Mouse (Mus musculus): ENCODE results near the gene Cdk6. TPM values are rescaled to one million over a fixed set of nuclear protein-coding genes. Genes with fewer than 3 reads are reported as not detected.
"Not testable (repeated sequence)": the region's sequence is repeated elsewhere in the genome, so short reads cannot be mapped to it uniquely, and the experiment has no call there.

Gene Cdk6
- polyA plus RNA-seq, 1 experiment from 2014 or later = 16.0 TPM

DNA sequence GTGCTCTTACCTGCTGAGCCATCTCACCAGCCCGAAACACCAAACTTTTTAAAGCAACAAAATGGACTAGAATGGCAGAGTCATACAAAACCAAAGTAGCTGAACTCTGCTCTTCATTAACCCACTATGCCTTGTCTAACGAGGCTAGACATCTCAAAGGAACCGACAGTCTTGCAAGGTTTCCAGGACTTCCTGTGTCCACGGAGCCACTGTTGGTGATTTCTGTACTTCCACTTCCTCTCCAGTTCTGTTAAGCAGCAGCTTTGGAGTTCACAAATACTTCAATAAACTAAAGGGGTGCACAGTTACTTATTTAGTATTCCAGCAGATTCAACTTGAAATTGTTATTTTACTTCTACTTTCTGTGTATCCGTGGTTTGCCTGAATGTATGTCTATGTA lies 23.6 kb upstream of the Cdk6 start:
- H3K36me3 ChIP-seq (ENCODE audit: control insufficient read depth, insufficient read depth); H3K9me3 ChIP-seq (replicated peaks; ENCODE audit: control insufficient read depth, low read length); ATAC-seq (ENCODE audit: low read depth); H3K9ac ChIP-seq (ENCODE audit: low read depth, low read length); H3K4me3 ChIP-seq (ENCODE audit: low read depth, low read length); H3K4me2 ChIP-seq (ENCODE audit: low read depth, low read length); H3K27ac ChIP-seq (ENCODE audit: low read length); H3K4me1 ChIP-seq (ENCODE audit: control insufficient read depth, low read depth, low read length); H3K27me3 ChIP-seq (ENCODE audit: control insufficient read depth, insufficient read depth, low read depth, low read length): not testable (repeated sequence)
- 38% methylated on average over 5 of the region's 5 CpGs for WGBS (ENCODE audit: insufficient replicate concordance)

DNA sequence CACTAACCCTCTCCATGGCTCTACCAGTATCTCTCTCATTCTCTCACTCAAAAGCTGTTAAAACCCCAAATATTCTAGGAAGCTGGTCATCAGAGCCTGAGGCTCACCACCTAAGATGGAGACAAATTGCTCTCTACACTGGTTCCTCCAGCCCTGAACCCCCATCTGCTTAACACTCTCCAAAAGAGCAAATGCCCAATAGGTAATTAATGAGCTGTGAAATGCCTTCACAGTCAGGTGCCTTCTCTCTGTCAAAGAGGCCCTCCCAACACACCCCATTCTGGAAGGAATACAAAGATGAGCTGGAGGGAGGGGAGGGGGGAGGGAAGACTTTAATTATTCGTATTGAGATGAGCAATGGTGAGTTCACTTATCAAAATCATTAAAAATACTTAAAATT lies 21.1 kb upstream of the Cdk6 start:
- Histone ChIP-seq H3K4me3 (ENCODE audit: low read depth, low read length) (no peak overlapping the region), H3K27ac (ENCODE audit: low read length) (no peak overlapping the region)
- 36% methylated on average over 1 of the region's 1 CpGs for WGBS (ENCODE audit: insufficient replicate concordance)

DNA sequence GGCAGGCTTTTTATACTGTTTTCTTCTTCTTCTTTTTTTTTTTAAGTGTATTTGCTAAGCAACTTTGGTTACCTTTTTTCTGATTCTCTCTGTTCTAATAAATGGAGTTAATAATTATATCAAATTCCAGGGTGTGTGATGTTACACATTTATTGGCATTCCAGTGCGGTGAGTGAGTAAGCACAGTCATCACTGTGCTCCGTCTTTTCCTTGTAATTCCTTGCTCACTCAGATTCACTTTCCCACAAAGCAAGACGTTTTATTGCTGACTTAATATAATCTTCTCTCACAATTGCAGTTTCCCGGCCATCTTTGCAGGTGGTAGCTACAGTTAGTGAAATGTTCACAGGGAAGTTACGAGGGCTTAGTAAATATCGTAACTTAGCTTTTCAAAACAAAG lies 19.2 kb upstream of the Cdk6 start:
- Histone ChIP-seq H3K27ac (ENCODE audit: low read length) (no peak overlapping the region), H3K9ac (ENCODE audit: low read depth, low read length) (no peak overlapping the region), H3K4me2 (ENCODE audit: low read depth, low read length) (no peak overlapping the region), H3K4me1 (ENCODE audit: control insufficient read depth, low read depth, low read length) (no peaks in the 10 kb centered on the region), H3K4me3 (ENCODE audit: low read depth, low read length) (no peak overlapping the region), H3K27me3 (ENCODE audit: control insufficient read depth, insufficient read depth, low read depth, low read length) (no peaks in the 10 kb centered on the region), H3K36me3 (ENCODE audit: control insufficient read depth, insufficient read depth) (no peaks in the 10 kb centered on the region), H3K9me3 (replicated peaks; ENCODE audit: control insufficient read depth, low read length) (no peaks in the 10 kb centered on the region)
- 70% methylated on average over 6 of the region's 6 CpGs for WGBS (ENCODE audit: insufficient replicate concordance)
- no peak for ATAC-seq (ENCODE audit: low read depth)

More for the DNA sequence above, 21.1 kb upstream of the Cdk6 start:
- no peaks in the 10 kb centered on the region for H3K4me1 ChIP-seq (ENCODE audit: control insufficient read depth, low read depth, low read length)
- ATAC-seq (ENCODE audit: low read depth) = no peak
- no peaks in the 10 kb centered on the region for H3K36me3 ChIP-seq (ENCODE audit: control insufficient read depth, insufficient read depth)
- no peaks in the 10 kb centered on the region for H3K9me3 ChIP-seq (replicated peaks; ENCODE audit: control insufficient read depth, low read length)
- no peak overlapping the region for H3K4me2 ChIP-seq (ENCODE audit: low read depth, low read length)
- H3K27me3 ChIP-seq (ENCODE audit: control insufficient read depth, insufficient read depth, low read depth, low read length) = no peaks in the 10 kb centered on the region
- no peak overlapping the region for H3K9ac ChIP-seq (ENCODE audit: low read depth, low read length)

DNA sequence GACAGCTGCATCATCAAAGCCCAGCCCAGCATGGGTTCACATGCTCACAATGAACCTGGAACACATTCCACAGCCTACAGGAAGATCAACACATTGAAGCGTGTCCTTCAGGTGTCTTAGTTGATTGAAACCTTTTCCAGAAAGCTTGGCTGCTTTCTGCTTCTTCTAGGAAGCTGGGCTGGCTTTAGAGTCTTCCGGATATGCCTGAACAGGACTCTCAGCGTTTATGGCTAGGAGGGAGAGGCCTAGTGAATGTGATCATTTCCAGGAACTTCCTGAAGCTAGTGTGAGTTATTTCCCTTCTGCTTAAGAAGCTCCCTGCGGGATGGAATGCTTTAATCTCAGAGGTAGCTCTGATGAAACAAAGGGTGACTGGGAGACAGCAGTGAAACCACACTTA lies 17.2 kb upstream of the Cdk6 start:
- H3K4me3 ChIP-seq (ENCODE audit: low read depth, low read length) = no peak overlapping the region
- no peaks in the 10 kb centered on the region for H3K36me3 ChIP-seq (ENCODE audit: control insufficient read depth, insufficient read depth)
- H3K4me1 ChIP-seq (ENCODE audit: control insufficient read depth, low read depth, low read length) = no peaks in the 10 kb centered on the region
- H3K27me3 ChIP-seq (ENCODE audit: control insufficient read depth, insufficient read depth, low read depth, low read length) = no peaks in the 10 kb centered on the region
- no peaks in the 10 kb centered on the region for H3K9me3 ChIP-seq (replicated peaks; ENCODE audit: control insufficient read depth, low read length)
- no peak overlapping the region for H3K27ac ChIP-seq (ENCODE audit: low read length)
- WGBS (ENCODE audit: insufficient replicate concordance) = 52% methylated on average over 4 of the region's 4 CpGs
- no peak for ATAC-seq (ENCODE audit: low read depth)
- H3K4me2 ChIP-seq (ENCODE audit: low read depth, low read length) = no peak overlapping the region
- no peak overlapping the region for H3K9ac ChIP-seq (ENCODE audit: low read depth, low read length)

DNA sequence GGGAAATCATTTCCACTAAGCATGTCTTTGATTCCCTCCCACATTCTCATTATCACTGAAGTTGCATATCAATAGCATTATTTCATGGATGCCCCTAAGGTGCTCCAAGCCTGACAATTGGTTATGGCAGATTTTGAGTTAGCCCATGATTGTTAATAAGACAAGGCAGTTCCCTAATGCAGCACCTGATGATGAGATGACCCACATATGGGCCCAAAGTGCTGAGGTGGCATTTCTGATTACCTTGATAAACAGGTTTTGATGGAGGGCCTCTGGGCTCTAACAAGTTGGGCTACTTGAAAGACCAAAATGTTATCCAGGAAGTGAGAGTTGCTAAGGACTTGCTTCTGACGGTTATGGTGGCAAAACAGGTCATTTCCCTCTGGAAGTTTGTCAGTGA lies 11.9 kb upstream of the Cdk6 start:
- H3K36me3 ChIP-seq (ENCODE audit: control insufficient read depth, insufficient read depth) = no peaks in the 10 kb centered on the region
- no peak for ATAC-seq (ENCODE audit: low read depth)
- H3K4me1 ChIP-seq (ENCODE audit: control insufficient read depth, low read depth, low read length) = no peaks in the 10 kb centered on the region
- no peak overlapping the region for H3K4me2 ChIP-seq (ENCODE audit: low read depth, low read length)
- H3K4me3 ChIP-seq (ENCODE audit: low read depth, low read length) = no peak overlapping the region
- 56% methylated on average over 1 of the region's 1 CpGs for WGBS (ENCODE audit: insufficient replicate concordance)
- H3K9me3 ChIP-seq (replicated peaks; ENCODE audit: control insufficient read depth, low read length) = no peaks in the 10 kb centered on the region
- no peaks in the 10 kb centered on the region for H3K27me3 ChIP-seq (ENCODE audit: control insufficient read depth, insufficient read depth, low read depth, low read length)
- no peak overlapping the region for H3K9ac ChIP-seq (ENCODE audit: low read depth, low read length)
- H3K27ac ChIP-seq (ENCODE audit: low read length) = no peak overlapping the region

DNA sequence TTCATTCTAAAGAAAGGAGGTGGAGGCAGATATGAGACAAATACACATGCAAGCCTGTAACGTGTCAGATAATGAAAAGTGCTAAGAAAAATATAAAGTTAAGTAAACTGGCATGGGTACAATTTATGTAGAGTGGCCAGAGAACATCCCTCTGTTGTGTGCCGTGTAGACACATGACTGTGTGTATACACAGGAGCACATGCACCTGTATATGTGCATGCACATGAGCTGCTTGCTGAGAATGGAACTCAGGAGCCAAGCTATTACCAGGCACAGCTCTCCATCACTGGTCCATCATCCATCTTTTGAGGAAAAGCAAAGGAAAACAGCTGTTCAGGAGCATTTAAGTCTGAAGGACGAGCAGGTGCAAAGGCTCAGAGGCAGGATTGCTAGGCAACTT lies 10.4 kb upstream of the Cdk6 start:
- Histone ChIP-seq H3K4me3 (ENCODE audit: low read depth, low read length) (no peak overlapping the region), H3K27me3 (ENCODE audit: control insufficient read depth, insufficient read depth, low read depth, low read length) (no peaks in the 10 kb centered on the region), H3K4me2 (ENCODE audit: low read depth, low read length) (no peak overlapping the region), H3K4me1 (ENCODE audit: control insufficient read depth, low read depth, low read length) (no peaks in the 10 kb centered on the region), H3K9me3 (replicated peaks; ENCODE audit: control insufficient read depth, low read length) (no peaks in the 10 kb centered on the region), H3K27ac (ENCODE audit: low read length) (no peak overlapping the region), H3K9ac (ENCODE audit: low read depth, low read length) (no peak overlapping the region), H3K36me3 (ENCODE audit: control insufficient read depth, insufficient read depth) (no peaks in the 10 kb centered on the region)
- WGBS (ENCODE audit: insufficient replicate concordance) = 49% methylated on average over 3 of the region's 3 CpGs
- no peak for ATAC-seq (ENCODE audit: low read depth)

DNA sequence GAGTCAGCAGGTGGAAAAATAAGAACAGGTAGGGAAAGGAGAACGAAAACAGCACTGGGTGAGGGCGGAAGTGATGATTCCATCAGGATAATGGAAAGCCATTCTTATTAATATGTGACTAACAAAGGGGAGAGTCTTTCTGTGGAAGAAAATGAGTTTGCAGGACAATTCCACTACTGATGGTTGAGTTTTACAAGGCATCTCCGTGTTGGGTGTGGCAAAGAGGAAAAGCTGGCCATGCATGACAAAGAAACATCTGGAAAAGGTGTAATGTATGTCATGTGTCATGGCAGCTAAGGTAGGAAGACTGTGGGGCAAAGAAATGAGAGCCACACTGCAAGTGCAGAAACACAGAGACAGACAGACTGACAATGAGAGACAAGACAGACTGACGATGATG lies 8.3 kb upstream of the Cdk6 start:
- H3K4me2 ChIP-seq (ENCODE audit: low read depth, low read length); H3K9ac ChIP-seq (ENCODE audit: low read depth, low read length); H3K9me3 ChIP-seq (replicated peaks; ENCODE audit: control insufficient read depth, low read length); H3K27ac ChIP-seq (ENCODE audit: low read length); H3K36me3 ChIP-seq (ENCODE audit: control insufficient read depth, insufficient read depth); ATAC-seq (ENCODE audit: low read depth); H3K4me3 ChIP-seq (ENCODE audit: low read depth, low read length); H3K27me3 ChIP-seq (ENCODE audit: control insufficient read depth, insufficient read depth, low read depth, low read length); H3K4me1 ChIP-seq (ENCODE audit: control insufficient read depth, low read depth, low read length): not testable (repeated sequence)
- WGBS (ENCODE audit: insufficient replicate concordance) = 76% methylated on average over 4 of the region's 4 CpGs

DNA sequence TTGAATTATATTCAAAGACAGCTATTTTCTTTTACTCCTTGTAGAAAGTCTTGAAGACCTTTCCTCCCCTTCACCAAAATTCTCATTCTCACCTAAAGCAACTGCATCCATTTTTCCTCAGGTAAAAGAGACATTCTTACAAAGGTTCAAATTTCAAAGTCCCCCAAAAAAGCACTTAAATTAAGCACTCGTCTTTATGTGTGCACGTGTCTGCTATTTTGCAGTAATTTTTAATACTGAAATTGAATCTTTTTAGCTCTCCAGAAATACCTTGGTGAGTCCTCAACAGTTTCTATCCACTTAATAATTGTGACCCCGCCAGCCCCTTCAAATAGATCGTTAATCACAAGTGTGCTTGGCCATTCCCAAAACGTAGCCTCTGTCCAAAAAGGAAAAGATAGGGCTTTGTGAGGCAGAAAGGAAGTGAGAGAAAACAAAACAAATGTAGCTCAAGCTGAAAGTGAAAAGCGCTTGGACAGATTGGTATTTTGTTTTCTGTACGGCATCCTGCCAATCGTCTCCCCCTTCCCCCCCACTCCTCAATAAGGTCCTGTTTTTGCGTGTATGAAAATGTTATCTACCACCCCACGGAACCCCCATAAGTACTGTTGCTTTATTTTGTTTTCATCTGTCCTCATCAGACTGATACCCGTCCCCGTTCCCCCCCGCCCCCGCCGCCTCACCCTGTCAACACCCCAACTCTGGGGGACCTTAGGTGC lies 786 bp upstream of the Cdk6 start:
- H3K27me3 ChIP-seq (ENCODE audit: control insufficient read depth, insufficient read depth, low read depth, low read length); H3K36me3 ChIP-seq (ENCODE audit: control insufficient read depth, insufficient read depth); H3K27ac ChIP-seq (ENCODE audit: low read length); ATAC-seq (ENCODE audit: low read depth); H3K4me1 ChIP-seq (ENCODE audit: control insufficient read depth, low read depth, low read length); H3K9me3 ChIP-seq (replicated peaks; ENCODE audit: control insufficient read depth, low read length): not testable (repeated sequence)
- Histone ChIP-seq H3K4me2 (ENCODE audit: low read depth, low read length) (peak overlapping the region; percentile 91), H3K4me3 (ENCODE audit: low read depth, low read length) (peak overlapping the region; percentile 74), H3K9ac (ENCODE audit: low read depth, low read length) (peak overlapping the region; percentile 71)
- 1% methylated on average over 15 of the region's 15 CpGs for WGBS (ENCODE audit: insufficient replicate concordance)

DNA sequence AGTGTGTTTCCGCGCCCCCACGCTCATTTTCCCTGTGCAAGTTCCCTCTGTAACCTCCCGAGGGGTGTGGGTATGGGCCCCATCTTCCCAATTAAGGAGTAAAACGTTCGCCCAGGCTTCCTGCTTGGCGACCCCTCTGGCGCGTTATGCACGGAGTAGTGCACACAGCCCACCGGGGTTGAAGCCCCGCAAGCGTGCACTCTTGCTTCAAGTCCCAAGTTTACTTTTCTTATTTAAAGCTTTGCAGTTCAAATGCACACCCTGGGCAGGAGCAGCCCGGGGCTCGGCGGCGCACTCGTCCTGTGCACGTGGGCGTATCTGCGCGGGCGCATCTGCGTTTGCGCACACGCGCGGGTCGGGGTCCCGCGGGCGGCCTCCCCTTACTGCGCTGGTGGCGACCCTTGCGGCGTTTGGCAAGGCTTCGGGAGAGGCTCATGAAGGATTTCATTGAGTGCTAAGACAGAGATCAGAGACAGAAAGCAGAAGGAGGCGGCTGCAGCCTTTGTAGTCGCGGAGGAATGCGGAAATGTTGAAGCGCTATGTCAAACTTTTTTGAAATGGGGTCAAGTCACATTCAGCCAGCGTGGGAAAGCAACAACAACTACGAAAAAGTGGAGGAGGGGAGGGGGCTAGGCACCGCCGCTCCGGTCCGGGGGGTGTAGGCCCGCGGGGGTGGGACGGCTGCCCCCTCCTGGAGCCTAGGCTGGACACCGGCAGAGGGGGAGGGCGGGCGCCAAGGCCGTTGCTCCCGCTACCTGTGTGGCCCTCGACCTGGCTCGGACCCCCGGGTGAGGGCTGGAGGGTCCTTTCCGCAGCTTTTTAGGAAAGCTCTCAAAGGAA lies 866 bp downstream of the Cdk6 start:
- peak; percentile 14 for ATAC-seq (ENCODE audit: low read depth)
- Histone ChIP-seq H3K9ac (ENCODE audit: low read depth, low read length) (peak overlapping the region; percentile 71), H3K27me3 (ENCODE audit: control insufficient read depth, insufficient read depth, low read depth, low read length) (no peaks in the 10 kb centered on the region; the same call in 1 of the 2 replicates), H3K4me1 (ENCODE audit: control insufficient read depth, low read depth, low read length) (no peaks in the 10 kb centered on the region; the same call in 1 of the 2 replicates), H3K27ac (ENCODE audit: low read length) (peak overlapping the region; percentile 74), H3K36me3 (ENCODE audit: control insufficient read depth, insufficient read depth) (no peaks in the 10 kb centered on the region), H3K9me3 (replicated peaks; ENCODE audit: control insufficient read depth, low read length) (no peaks in the 10 kb centered on the region), H3K4me3 (ENCODE audit: low read depth, low read length) (peak overlapping the region; percentile 74), H3K4me2 (ENCODE audit: low read depth, low read length) (peak overlapping the region; percentile 91)
- WGBS (ENCODE audit: insufficient replicate concordance) = under 1% methylated on average over 60 of the region's 60 CpGs
